Mouse (Mus musculus) layer of hippocampus, adult 2 months (tissue): ENCODE results near the gene Cbx8. TPM values are rescaled to one million over a fixed set of nuclear protein-coding genes. Genes with fewer than 3 reads are reported as not detected.
A peak's percentile ranks its signal among the peaks of the same experiment; 100 is the strongest.

Experiments
- DNase-seq, 2 experiments: peaks; one replicate each; pipeline ENCODE4 v3.0.0; 2022; ENCODE audit warnings: low spot score in 2 of 2
- H3K27ac ChIP-seq: fragments of 200-600 bp; 2 replicates; pipeline ENCODE4 v1.8.1; 2022
- H3K4me3 ChIP-seq: fragments of 200-600 bp; 2 replicates; pipeline ENCODE4 v1.8.1; 2022; ENCODE audit warnings: mild to moderate bottlenecking
- CTCF ChIP-seq: fragments of 200-600 bp; conservative IDR thresholded peaks from 2 replicates; pipeline ENCODE4 v1.8.1; 2022; ENCODE audit warnings: antibody characterized with exemption, mild to moderate bottlenecking, moderate library complexity
- total RNA-seq, 2 experiments: library from RNA; stranded (reverse); gene quantifications; 2 replicates each; pipeline ENCODE4 v1.2.3; 2021

The Cbx8 gene
- total RNA-seq, 2 experiments from 2014 or later = 10.2 to 11.3 TPM

DNA sequence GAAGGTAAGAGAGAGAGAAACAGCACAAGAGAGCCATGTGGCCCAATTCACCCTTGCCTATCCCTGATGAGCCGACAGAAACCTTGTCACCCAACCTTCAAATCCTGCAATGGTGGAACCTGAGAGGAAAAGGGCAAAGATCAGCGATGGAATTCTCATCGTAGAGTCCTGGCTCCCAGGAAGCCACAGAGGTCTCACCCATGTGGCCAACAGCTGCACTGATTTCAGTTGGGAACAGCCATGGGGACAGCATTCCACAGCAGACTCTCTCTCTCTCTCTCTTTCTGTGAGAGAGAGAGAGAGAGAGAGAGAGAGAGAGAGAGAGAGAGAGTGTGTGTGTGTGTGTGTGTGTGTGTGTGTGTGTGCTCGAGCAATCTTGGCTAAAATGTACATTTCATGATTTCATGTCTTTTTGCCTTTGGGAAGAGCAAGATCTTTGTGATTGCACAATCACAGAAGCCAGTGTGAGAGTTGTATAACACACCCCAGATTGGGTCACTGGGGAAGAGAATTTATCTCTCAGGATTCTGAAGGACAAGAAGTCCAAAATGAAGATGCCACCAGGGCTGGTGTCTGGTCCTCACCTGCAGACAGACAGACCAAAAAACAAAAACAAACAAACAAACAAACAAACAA is 39.2 kb downstream of the Cbx8 start:
- Histone ChIP-seq H3K4me3 (no peak overlapping the region), H3K27ac (no peak overlapping the region)
- TF ChIP-seq CTCF = no peak
- no peak for DNase-seq

- Histone ChIP-seq H3K4me3 (no peak overlapping the region), H3K27ac (no peak overlapping the region)
- DNase-seq = no peak
- TF ChIP-seq CTCF = peak; percentile 34
Measured at GRCm38 (mm10) chr11:119000877-119001276, 39.9 kb downstream of the Cbx8 start.

- Histone ChIP-seq H3K4me3 (peak overlapping the region; percentile 43; the same call in 1 of the 2 replicates), H3K27ac (peak overlapping the region; percentile 79)
- no peak for TF ChIP-seq CTCF
- DNase-seq = peak in 1 of 2 experiments; percentile 25
Measured at GRCm38 (mm10) chr11:118999361-118999804, 41.4 kb downstream of the Cbx8 start.

DNA sequence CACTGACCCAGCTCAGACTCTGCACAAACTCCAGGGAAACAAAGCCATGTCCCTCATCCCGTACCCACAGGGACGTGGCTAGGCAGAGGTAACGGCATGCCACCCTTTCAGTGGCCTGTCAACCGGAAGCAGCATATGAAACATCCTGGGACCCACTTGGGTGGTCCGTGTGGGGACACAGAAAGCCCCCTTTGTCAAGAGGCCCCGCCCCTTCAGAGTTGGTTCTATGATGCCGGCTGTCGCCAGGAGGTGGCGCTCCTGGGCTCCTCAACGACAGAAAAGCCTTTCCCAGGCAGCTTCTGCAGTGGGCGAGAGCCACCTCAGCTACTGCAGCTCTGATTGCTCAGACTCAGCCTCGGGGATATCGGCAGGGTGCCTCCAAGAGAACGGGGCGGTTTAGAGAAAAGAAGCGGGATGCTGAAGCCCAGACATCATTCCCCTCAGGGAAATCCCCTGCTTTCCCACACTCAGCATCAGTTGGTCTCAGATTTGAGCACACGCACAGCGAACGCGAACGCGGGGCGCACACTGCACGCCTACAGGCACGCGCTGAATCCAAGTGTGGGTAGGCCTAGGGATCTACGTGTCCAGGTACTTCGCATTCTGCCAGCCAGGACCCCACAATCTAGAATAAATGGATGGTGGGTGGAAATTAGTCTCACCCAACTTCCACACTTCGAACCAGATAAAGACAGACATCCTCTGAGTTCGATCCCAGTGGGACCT is 42.1 kb downstream of the Cbx8 start:
- DNase-seq = peak; percentile 87 to 88
- peak; percentile 95 for TF ChIP-seq CTCF
- Histone ChIP-seq H3K27ac (peak overlapping the region; percentile 79), H3K4me3 (peak overlapping the region; percentile 43)

GRCm38 (mm10) chr11:118997182-118997581 is 43.6 kb downstream of the Cbx8 start:
- TF ChIP-seq CTCF = no peak
- H3K4me3 ChIP-seq = no peak overlapping the region
- DNase-seq = no peak
- no peak overlapping the region for H3K27ac ChIP-seq

- TF ChIP-seq CTCF = no peak
- H3K27ac ChIP-seq = no peak overlapping the region
- DNase-seq = no peak
- no peak overlapping the region for H3K4me3 ChIP-seq
Measured at GRCm38 (mm10) chr11:118995448-118995847, 45.3 kb downstream of the Cbx8 start.

DNA sequence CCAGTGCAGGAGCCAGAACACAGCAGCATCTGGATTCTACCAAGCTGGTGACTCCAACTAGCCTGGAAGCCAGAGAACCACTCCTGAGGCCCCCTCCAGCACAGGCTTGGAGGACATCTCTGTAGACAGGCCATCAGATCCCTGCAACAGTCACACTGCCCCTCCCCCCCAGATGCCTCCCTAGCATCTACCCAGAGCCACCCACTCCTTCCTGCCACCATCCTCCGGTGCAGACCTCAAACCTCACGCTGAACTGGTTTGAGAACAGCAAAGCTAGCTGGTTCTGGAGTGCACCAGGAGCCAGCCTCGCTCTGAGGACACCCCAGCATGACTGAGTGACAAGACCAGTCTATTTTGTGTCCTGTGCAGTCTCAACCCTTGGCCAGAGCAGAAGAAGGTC is 48.0 kb downstream of the Cbx8 start:
- DNase-seq = no peak

GRCm38 (mm10) chr11:118987999-118988398 is 52.8 kb downstream of the Cbx8 start, which contains the start of gene Enpp7:
Gene Enpp7 (plus strand): TSS chr11:118988188.
- Histone ChIP-seq H3K4me3 (no peak within 1 kb of the TSS), H3K27ac (no peak within 1 kb of the TSS)
- no peak for TF ChIP-seq CTCF
- DNase-seq = no peak

More for the DNA sequence above, 48.0 kb downstream of the Cbx8 start:
- no peak overlapping the region for H3K4me3 ChIP-seq
- no peak for TF ChIP-seq CTCF
- no peak overlapping the region for H3K27ac ChIP-seq

Other genes with a start within 250 kb of the Cbx8 start
- 100 to 1,000 TPM; 276 to 303 TPM for gene Rbfox3, start 129.4 kb downstream of the Cbx8 start, total RNA-seq
- gene Enpp7, start 52.8 kb downstream of the Cbx8 start, total RNA-seq = not detected
- gene Cbx2, start 18.0 kb downstream of the Cbx8 start, total RNA-seq = 1 to 10 TPM; 2.9 to 3.1 TPM
- gene Cbx4, start 45.3 kb upstream of the Cbx8 start, total RNA-seq = 10 to 100 TPM; 53.7 to 60.4 TPM
- 10 to 100 TPM; 44.0 to 44.1 TPM for gene Tbc1d16, start 187.5 kb upstream of the Cbx8 start, total RNA-seq
- gene Ccdc40, start 187.6 kb upstream of the Cbx8 start, total RNA-seq = 1 to 10 TPM; 2.8 to 4.1 TPM
- gene Gaa, start 226.9 kb upstream of the Cbx8 start, total RNA-seq = 100 to 1,000 TPM; 323 to 324 TPM